Mouse (Mus musculus): ENCODE measurements around the gene Rnf40. TPM values are rescaled to one million over a fixed set of nuclear protein-coding genes. Genes with fewer than 3 reads are reported as not detected.
A peak's percentile ranks its signal among the peaks of the same experiment; 100 is the strongest.

Rnf40 gene
- polyA plus RNA-seq, 1 experiment from 2014 or later = 51.1 TPM

- ATAC-seq (ENCODE audit: low read depth) = peak; percentile 68
- H3K27ac ChIP-seq (ENCODE audit: low read length) = peak overlapping the region; percentile 63
- H3K4me2 ChIP-seq (ENCODE audit: low read depth, low read length) = peak overlapping the region; percentile 93
- WGBS = 1% methylated on average over 17 of the region's 28 CpGs
- H3K27me3 ChIP-seq (ENCODE audit: control insufficient read depth, insufficient read depth, low read depth, low read length) = no peaks in the 10 kb centered on the region
- peak overlapping the region; percentile 89 for H3K9ac ChIP-seq (ENCODE audit: low read length)
- peaks cover 18% of the 10 kb centered on the region for H3K4me1 ChIP-seq (replicated peaks; ENCODE audit: control insufficient read depth, insufficient read depth, low read length)
- H3K9me3 ChIP-seq (ENCODE audit: control insufficient read depth, low read length) = no peaks in the 10 kb centered on the region
- H3K36me3 ChIP-seq (ENCODE audit: control insufficient read depth, insufficient read depth, low read length) = peaks cover 12% of the 10 kb centered on the region
- H3K4me3 ChIP-seq (ENCODE audit: low read length) = peak overlapping the region; percentile 85
These were observed 15.0 kb upstream of the Rnf40 start for GRCm38 (mm10) chr7:127573503-127574008.

- WGBS = 16% methylated on average over 7 of the region's 7 CpGs
- no peaks in the 10 kb centered on the region for H3K27me3 ChIP-seq (ENCODE audit: control insufficient read depth, insufficient read depth, low read depth, low read length)
- H3K9me3 ChIP-seq (ENCODE audit: control insufficient read depth, low read length) = no peaks in the 10 kb centered on the region
- peaks cover 18% of the 10 kb centered on the region for H3K4me1 ChIP-seq (replicated peaks; ENCODE audit: control insufficient read depth, insufficient read depth, low read length)
- no peak for ATAC-seq (ENCODE audit: low read depth)
- H3K4me2 ChIP-seq (ENCODE audit: low read depth, low read length) = peak overlapping the region; percentile 93
- peak overlapping the region; percentile 85 for H3K4me3 ChIP-seq (ENCODE audit: low read length)
- no peak overlapping the region for H3K27ac ChIP-seq (ENCODE audit: low read length)
- peak overlapping the region; percentile 89 for H3K9ac ChIP-seq (ENCODE audit: low read length)
- peaks cover 14% of the 10 kb centered on the region for H3K36me3 ChIP-seq (ENCODE audit: control insufficient read depth, insufficient read depth, low read length)
These were observed 14.5 kb upstream of the Rnf40 start for GRCm38 (mm10) chr7:127574115-127574514.

GRCm38 (mm10) chr7:127583260-127583659 is 5.3 kb upstream of the Rnf40 start:
- WGBS = 90% methylated on average over 6 of the region's 6 CpGs
- Histone ChIP-seq H3K4me1 (replicated peaks; ENCODE audit: control insufficient read depth, insufficient read depth, low read length) (peaks cover 8% of the 10 kb centered on the region), H3K27me3 (ENCODE audit: control insufficient read depth, insufficient read depth, low read depth, low read length) (no peaks in the 10 kb centered on the region), H3K9me3 (ENCODE audit: control insufficient read depth, low read length) (no peaks in the 10 kb centered on the region), H3K36me3 (ENCODE audit: control insufficient read depth, insufficient read depth, low read length) (peaks cover 25% of the 10 kb centered on the region), H3K4me3 (ENCODE audit: low read length) (no peak overlapping the region), H3K4me2 (ENCODE audit: low read depth, low read length) (no peak overlapping the region), H3K9ac (ENCODE audit: low read length) (no peak overlapping the region), H3K27ac (ENCODE audit: low read length) (no peak overlapping the region)
- no peak for ATAC-seq (ENCODE audit: low read depth)

- no peak for ATAC-seq (ENCODE audit: low read depth)
- WGBS = 70% methylated on average over 7 of the region's 7 CpGs
- peaks cover 16% of the 10 kb centered on the region for H3K4me1 ChIP-seq (replicated peaks; ENCODE audit: control insufficient read depth, insufficient read depth, low read length)
- H3K4me2 ChIP-seq (ENCODE audit: low read depth, low read length) = no peak overlapping the region
- H3K4me3 ChIP-seq (ENCODE audit: low read length) = no peak overlapping the region
- H3K27me3 ChIP-seq (ENCODE audit: control insufficient read depth, insufficient read depth, low read depth, low read length) = no peaks in the 10 kb centered on the region
- H3K9ac ChIP-seq (ENCODE audit: low read length) = no peak overlapping the region
- peaks cover 21% of the 10 kb centered on the region for H3K36me3 ChIP-seq (ENCODE audit: control insufficient read depth, insufficient read depth, low read length)
- no peak overlapping the region for H3K27ac ChIP-seq (ENCODE audit: low read length)
- no peaks in the 10 kb centered on the region for H3K9me3 ChIP-seq (ENCODE audit: control insufficient read depth, low read length)
These were observed 3.5 kb upstream of the Rnf40 start for GRCm38 (mm10) chr7:127585031-127585430.

GRCm38 (mm10) chr7:127586149-127586548 is 2.4 kb upstream of the Rnf40 start:
- Histone ChIP-seq H3K9ac (ENCODE audit: low read length) (no peak overlapping the region), H3K4me2 (ENCODE audit: low read depth, low read length) (no peak overlapping the region), H3K9me3 (ENCODE audit: control insufficient read depth, low read length) (no peaks in the 10 kb centered on the region), H3K4me1 (replicated peaks; ENCODE audit: control insufficient read depth, insufficient read depth, low read length) (peaks cover 16% of the 10 kb centered on the region), H3K27me3 (ENCODE audit: control insufficient read depth, insufficient read depth, low read depth, low read length) (no peaks in the 10 kb centered on the region), H3K36me3 (ENCODE audit: control insufficient read depth, insufficient read depth, low read length) (peaks cover 24% of the 10 kb centered on the region), H3K27ac (ENCODE audit: low read length) (no peak overlapping the region), H3K4me3 (ENCODE audit: low read length) (no peak overlapping the region)
- 86% methylated on average over 6 of the region's 6 CpGs for WGBS
- ATAC-seq (ENCODE audit: low read depth) = no peak

GRCm38 (mm10) chr7:127587196-127587595 is 1.4 kb upstream of the Rnf40 start:
- ATAC-seq (ENCODE audit: low read depth) = no peak
- H3K4me3 ChIP-seq (ENCODE audit: low read length) = peak overlapping the region; percentile 93
- peak overlapping the region; percentile 61 for H3K27ac ChIP-seq (ENCODE audit: low read length)
- WGBS = 45% methylated on average over 5 of the region's 5 CpGs
- H3K9me3 ChIP-seq (ENCODE audit: control insufficient read depth, low read length) = no peaks in the 10 kb centered on the region
- H3K4me1 ChIP-seq (replicated peaks; ENCODE audit: control insufficient read depth, insufficient read depth, low read length) = peaks cover 16% of the 10 kb centered on the region
- H3K36me3 ChIP-seq (ENCODE audit: control insufficient read depth, insufficient read depth, low read length) = peaks cover 31% of the 10 kb centered on the region
- no peaks in the 10 kb centered on the region for H3K27me3 ChIP-seq (ENCODE audit: control insufficient read depth, insufficient read depth, low read depth, low read length)
- H3K4me2 ChIP-seq (ENCODE audit: low read depth, low read length) = peak overlapping the region; percentile 82
- H3K9ac ChIP-seq (ENCODE audit: low read length) = peak overlapping the region; percentile 61

- Histone ChIP-seq H3K9ac (ENCODE audit: low read length) (peak overlapping the region; percentile 95), H3K4me2 (ENCODE audit: low read depth, low read length) (peak overlapping the region; percentile 82), H3K4me1 (replicated peaks; ENCODE audit: control insufficient read depth, insufficient read depth, low read length) (peaks cover 16% of the 10 kb centered on the region), H3K27me3 (ENCODE audit: control insufficient read depth, insufficient read depth, low read depth, low read length) (no peaks in the 10 kb centered on the region), H3K4me3 (ENCODE audit: low read length) (peak overlapping the region; percentile 93), H3K27ac (ENCODE audit: low read length) (peak overlapping the region; percentile 68), H3K36me3 (ENCODE audit: control insufficient read depth, insufficient read depth, low read length) (peaks cover 32% of the 10 kb centered on the region), H3K9me3 (ENCODE audit: control insufficient read depth, low read length) (no peaks in the 10 kb centered on the region)
- WGBS = 3% methylated on average over 29 of the region's 29 CpGs
- ATAC-seq (ENCODE audit: low read depth) = no peak
These were observed 334 bp downstream of the Rnf40 start for GRCm38 (mm10) chr7:127588901-127589300.

- no peak for ATAC-seq (ENCODE audit: low read depth)
- H3K9me3 ChIP-seq (ENCODE audit: control insufficient read depth, low read length) = no peaks in the 10 kb centered on the region
- no peak overlapping the region for H3K27ac ChIP-seq (ENCODE audit: low read length)
- peak overlapping the region; percentile 95 for H3K9ac ChIP-seq (ENCODE audit: low read length)
- H3K27me3 ChIP-seq (ENCODE audit: control insufficient read depth, insufficient read depth, low read depth, low read length) = no peaks in the 10 kb centered on the region
- H3K36me3 ChIP-seq (ENCODE audit: control insufficient read depth, insufficient read depth, low read length) = peaks cover 38% of the 10 kb centered on the region
- 89% methylated on average over 9 of the region's 9 CpGs for WGBS
- H3K4me1 ChIP-seq (replicated peaks; ENCODE audit: control insufficient read depth, insufficient read depth, low read length) = peaks cover 16% of the 10 kb centered on the region
- peak overlapping the region; percentile 93 for H3K4me3 ChIP-seq (ENCODE audit: low read length)
- peak overlapping the region; percentile 82 for H3K4me2 ChIP-seq (ENCODE audit: low read depth, low read length)
These were observed 1.1 kb downstream of the Rnf40 start for GRCm38 (mm10) chr7:127589637-127590036.

GRCm38 (mm10) chr7:127591108-127591507 is 2.5 kb downstream of the Rnf40 start:
- Histone ChIP-seq H3K36me3 (ENCODE audit: control insufficient read depth, insufficient read depth, low read length) (peaks cover 53% of the 10 kb centered on the region), H3K27ac (ENCODE audit: low read length) (no peak overlapping the region), H3K9ac (ENCODE audit: low read length) (no peak overlapping the region), H3K27me3 (ENCODE audit: control insufficient read depth, insufficient read depth, low read depth, low read length) (no peaks in the 10 kb centered on the region), H3K4me3 (ENCODE audit: low read length) (no peak overlapping the region), H3K4me2 (ENCODE audit: low read depth, low read length) (no peak overlapping the region), H3K4me1 (replicated peaks; ENCODE audit: control insufficient read depth, insufficient read depth, low read length) (peaks cover 16% of the 10 kb centered on the region), H3K9me3 (ENCODE audit: control insufficient read depth, low read length) (no peaks in the 10 kb centered on the region)
- ATAC-seq (ENCODE audit: low read depth) = no peak
- 82% methylated on average over 10 of the region's 10 CpGs for WGBS

- H3K4me1 ChIP-seq (replicated peaks; ENCODE audit: control insufficient read depth, insufficient read depth, low read length) = peaks cover 9% of the 10 kb centered on the region
- ATAC-seq (ENCODE audit: low read depth) = no peak
- WGBS = 85% methylated on average over 14 of the region's 14 CpGs
These were observed 4.0 kb downstream of the Rnf40 start for GRCm38 (mm10) chr7:127592575-127592974.

More at GRCm38 (mm10) chr7:127592575-127592974, 4.0 kb downstream of the Rnf40 start:
- H3K27me3 ChIP-seq (ENCODE audit: control insufficient read depth, insufficient read depth, low read depth, low read length) = no peaks in the 10 kb centered on the region
- H3K27ac ChIP-seq (ENCODE audit: low read length) = no peak overlapping the region
- peaks cover 60% of the 10 kb centered on the region for H3K36me3 ChIP-seq (ENCODE audit: control insufficient read depth, insufficient read depth, low read length)
- no peak overlapping the region for H3K4me3 ChIP-seq (ENCODE audit: low read length)
- no peak overlapping the region for H3K9ac ChIP-seq (ENCODE audit: low read length)
- no peak overlapping the region for H3K4me2 ChIP-seq (ENCODE audit: low read depth, low read length)
- no peaks in the 10 kb centered on the region for H3K9me3 ChIP-seq (ENCODE audit: control insufficient read depth, low read length)
